Mouse (Mus musculus): ENCODE results near the gene Dennd1c.

Dennd1c gene

GRCm38 (mm10) chr17:57094222-57094621, 15.9 kb upstream of the Dennd1c start:
- no peak for DNase-seq

DNA sequence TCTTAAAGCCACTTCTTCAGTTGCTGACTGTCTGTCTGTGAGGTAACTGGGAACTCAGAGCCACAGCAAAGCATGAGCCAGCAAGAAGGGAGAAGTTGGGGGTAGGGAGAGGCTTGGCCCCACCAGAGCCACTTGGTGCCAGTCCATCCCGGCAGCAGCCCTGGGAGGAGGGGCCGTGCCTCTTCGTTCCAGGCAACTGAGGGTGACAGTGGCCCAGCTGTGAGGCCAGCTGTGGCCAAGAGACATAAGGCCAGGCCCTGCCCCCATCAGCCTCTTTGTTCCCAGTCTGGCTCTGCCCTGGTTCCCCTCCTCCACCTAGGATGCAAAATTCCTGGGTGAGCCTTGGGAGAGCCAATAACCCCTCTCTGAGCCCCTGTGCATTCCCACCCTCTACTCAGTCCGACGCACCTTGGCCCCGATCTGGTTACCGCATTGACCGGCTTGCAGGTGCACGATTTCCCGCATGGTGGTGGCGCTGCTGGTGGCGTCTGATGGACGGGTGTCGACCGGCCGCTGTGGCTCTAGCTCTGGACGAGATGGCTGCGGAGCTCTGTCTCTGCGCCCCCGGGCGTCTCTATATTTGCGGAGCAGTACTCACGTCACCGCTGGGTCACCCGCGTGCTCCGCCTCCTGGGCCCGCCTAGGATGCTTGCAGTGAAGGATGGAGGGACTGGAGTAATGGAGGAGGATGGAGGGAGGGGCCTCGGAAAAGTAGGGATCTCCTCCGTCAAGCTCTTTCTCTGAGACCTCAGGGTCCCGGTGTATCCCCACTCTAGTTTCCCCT, 8.9 kb upstream of the Dennd1c start, which contains the start of gene Tubb4a:
Tubb4a (minus strand) TSS at position 734 of the 784 bp plus-strand sequence.
- DNase-seq: peak; percentile 32

GRCm38 (mm10) chr17:57085970-57086757, 7.8 kb upstream of the Dennd1c start:
- DNase-seq: no peak

GRCm38 (mm10) chr17:57082481-57082880, 4.2 kb upstream of the Dennd1c start:
- no peak for DNase-seq

DNA sequence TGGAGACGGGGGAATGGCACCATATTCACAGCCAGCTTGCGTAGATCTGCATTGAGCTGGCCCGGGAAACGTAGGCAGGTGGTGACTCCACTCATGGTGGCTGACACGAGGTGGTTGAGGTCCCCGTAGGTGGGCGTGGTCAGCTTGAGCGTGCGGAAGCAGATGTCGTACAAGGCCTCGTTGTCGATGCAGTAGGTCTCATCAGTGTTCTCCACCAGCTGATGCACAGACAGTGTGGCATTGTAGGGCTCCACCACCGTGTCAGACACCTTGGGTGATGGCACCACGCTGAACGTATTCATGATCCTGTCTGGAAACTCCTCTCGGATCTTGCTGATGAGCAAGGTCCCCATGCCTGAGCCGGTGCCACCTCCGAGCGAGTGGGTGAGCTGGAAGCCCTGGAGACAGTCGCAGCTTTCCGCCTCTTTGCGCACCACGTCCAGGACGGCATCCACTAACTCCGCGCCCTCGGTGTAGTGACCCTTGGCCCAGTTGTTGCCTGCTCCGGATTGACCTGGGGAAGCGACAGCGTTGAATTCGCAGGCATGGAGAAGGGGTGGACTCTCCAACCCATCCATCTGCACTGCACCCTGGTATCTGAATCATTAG, 3.0 kb upstream of the Dennd1c start:
- DNase-seq: no peak

DNA sequence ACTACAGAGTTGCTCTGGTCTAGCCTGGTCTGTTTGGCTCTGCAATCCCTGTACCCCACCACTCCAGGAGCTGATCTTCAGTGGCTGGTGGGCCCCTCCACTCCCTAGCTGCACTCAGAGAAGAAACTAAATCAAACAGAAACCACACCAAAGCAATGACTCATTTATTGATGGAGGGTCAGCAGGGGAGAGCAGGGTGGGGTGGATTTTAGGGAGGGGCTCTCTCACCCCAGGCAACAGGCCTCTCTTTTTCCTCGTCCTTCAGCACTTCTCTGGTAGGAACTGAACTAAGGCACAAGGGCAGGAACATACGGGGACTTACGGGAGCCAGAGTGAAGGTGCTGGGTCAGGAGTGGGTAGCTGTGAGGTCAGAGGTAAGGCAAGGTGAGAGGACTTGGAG, 1.6 kb upstream of the Dennd1c start:
- no peak for DNase-seq

- DNase-seq: no peak
These were observed 1.4 kb downstream of the Dennd1c start for GRCm38 (mm10) chr17:57076916-57077315.

DNA sequence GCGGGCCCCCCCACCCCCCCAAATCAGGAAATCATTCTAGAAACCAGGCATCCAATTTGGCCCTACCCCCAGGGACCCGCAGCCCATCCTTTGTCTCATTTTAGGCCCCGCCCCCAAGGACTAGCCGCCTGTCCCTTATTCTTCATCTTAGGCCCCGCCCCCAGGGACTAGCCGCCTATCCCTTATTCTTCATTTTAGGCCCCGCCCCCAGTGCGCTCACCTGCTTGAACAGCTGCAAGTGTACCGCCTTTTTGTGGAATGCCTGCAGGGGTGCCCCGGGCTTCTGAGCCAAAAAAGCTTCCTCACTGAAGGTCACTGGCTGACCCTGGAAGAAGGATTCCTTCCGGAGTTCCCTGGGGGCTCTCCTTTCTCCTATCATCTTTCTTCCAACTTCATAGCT, 7.6 kb downstream of the Dennd1c start:
- DNase-seq: peak; percentile 77

DNA sequence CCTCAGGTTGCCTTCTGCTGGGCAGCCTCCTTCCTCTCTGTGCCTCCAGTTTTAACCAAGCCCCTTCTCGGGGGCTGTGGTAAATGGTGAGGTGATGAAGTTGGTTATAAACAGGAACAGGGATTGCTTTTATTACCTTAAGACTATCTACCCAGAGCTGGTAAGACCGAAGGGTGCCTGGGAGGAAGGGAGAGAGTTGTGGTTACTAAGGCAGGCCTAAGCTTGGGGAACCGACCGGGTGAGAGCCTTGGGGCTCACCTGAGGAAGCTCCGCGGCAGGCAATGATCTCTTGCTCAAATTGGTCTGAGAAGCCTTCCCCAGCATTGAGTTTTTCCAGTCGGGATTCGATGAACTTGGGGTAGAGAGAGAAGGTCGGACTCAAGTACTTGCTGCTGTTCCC, 8.0 kb downstream of the Dennd1c start:
- DNase-seq: no peak

- DNase-seq: no peak
These were observed 11.4 kb downstream of the Dennd1c start for GRCm38 (mm10) chr17:57066908-57067307.

GRCm38 (mm10) chr17:57063031-57063430, 15.3 kb downstream of the Dennd1c start:
- DNase-seq: peak; percentile 68

GRCm38 (mm10) chr17:57062548-57062947, 15.8 kb downstream of the Dennd1c start:
- DNase-seq: no peak

- DNase-seq: peak; percentile 90
These were observed 16.2 kb downstream of the Dennd1c start for GRCm38 (mm10) chr17:57062011-57062521.

- DNase-seq: no peak
These were observed 17.2 kb downstream of the Dennd1c start for GRCm38 (mm10) chr17:57061069-57061468.

DNA sequence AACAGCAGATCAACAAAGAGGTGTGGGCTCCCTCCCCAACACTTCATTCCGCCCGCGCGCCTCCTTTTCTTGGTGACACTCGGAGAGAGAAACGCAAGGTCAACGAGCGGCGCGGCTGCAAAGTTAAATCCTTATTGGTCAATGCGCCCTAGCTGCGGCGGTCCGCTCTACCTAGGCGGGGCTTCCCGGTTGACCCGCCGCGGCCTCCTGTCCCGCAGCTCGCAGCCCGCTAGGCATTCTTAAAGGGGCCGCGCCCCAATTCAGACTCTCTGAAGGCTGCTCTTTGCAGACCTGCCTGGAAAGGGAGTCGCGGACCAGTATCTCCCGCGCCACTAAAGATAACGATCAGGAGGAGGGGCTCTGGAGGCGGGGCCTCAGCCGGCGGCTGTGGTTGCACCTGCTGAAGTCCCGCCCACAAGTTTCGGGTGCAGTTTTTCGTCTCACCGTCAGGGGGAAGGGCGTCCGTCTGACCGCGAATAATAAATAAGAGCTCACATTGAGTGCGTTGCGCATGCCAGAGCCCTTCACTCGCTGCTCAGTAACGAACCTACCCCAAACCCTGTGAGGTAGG, 18.0 kb downstream of the Dennd1c start:
- peak; percentile 98 for DNase-seq

DNA sequence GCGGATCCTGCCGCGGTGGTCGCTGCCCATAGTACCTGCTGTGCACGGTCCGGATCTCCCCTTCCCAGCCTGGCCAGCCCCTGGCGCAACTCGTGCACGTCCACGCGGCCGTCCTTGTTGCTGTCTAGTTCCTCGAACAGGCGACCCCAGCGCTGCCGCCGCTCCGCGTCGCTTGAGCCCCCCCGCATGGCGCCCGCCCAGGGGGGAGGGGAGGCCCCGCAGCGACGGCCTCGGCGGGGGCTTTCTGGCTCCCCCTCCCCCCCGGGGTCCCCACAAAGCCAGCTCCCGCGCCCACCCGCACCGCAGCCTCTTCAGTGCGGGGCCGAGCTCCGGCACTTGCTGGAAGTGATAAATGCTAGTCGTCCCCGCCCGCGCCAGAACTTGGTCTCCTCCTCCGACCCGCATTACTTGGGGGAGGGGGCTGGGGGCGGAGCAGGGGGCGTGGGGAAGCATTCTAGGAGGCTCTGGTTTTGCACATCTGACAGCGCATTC, 18.8 kb downstream of the Dennd1c start, which contains the start of gene Slc25a23:
Slc25a23 (minus strand) TSS at position 378 of the 492 bp plus-strand sequence.
- DNase-seq: peak; percentile 71

GRCm38 (mm10) chr17:57058891-57059485, 19.3 kb downstream of the Dennd1c start, which contains the start of gene Crb3:
Crb3 (plus strand) TSS chr17:57059105.
- DNase-seq: peak; percentile 42

DNA sequence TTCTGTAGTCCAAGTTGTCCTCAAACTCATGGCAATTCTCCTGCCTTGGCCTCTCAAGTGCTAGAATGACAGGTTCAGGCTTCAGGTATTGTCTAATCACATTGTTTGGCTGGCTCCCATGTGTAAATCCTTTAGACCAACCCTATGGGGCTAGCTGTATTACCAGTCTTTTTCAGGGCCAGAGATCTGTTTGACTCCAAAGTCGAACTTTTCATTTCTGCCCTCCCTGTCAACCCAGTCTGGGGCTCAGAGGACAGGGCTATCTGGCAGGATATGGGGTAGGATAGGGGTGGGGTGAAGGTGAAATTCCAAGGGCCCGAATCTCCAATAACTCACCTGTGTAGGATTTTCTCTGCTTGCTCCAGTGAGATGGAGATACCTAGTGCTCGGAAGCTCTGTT, 22.1 kb downstream of the Dennd1c start:
- DNase-seq: no peak

DNA sequence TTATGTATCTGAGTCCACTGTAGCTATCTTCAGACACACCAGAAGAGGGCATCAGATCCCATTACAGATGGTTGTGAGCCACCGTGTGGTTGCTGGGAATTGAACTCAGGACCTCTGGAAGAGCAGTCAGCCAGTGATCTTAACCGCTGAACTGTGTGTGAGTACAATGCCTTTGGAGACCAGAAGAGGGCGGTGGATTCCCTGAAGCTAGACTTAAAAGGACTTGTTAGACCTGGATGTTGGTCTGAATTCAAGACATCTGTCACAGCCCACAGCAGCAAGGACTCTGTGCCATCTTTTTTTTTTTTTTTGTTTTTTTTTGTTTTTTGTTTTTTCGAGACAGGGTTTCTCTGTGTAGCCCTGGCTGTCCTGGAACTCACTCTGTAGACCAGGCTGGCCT, 26.6 kb downstream of the Dennd1c start:
- peak; percentile 32 for DNase-seq

GRCm38 (mm10) chr17:57048816-57049215, 29.5 kb downstream of the Dennd1c start:
- DNase-seq: no peak

GRCm38 (mm10) chr17:57047406-57047805, 30.9 kb downstream of the Dennd1c start:
- DNase-seq: no peak

DNA sequence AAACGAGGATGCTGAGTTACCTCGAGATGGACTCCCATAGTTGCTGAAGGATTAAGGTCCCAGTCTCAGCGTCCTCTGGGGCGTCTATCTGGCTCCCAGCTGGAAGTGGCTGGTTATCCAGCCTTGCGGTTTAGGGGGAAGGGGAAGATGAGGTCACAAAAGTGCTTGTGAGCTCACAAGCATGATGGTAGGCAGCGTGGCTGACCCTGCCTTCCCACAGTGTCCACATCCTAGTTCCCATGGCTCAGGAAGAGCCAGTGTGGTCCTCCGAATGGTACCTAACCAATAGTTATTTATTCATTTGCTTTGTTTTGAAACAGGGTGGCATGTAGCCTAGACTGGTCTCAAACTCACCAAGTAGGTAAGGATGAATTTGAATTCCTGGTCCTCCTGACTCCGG, 36.8 kb downstream of the Dennd1c start, which contains the start of gene Slc25a41:
Slc25a41 (minus strand) TSS at position 101 of the 400 bp plus-strand sequence.
- DNase-seq: no peak

Data from lung, postnatal 36 days (tissue).